Mouse (Mus musculus) kidney, adult 10 weeks (tissue): ENCODE results near the gene Gm21739. TPM values are rescaled to one million over a fixed set of nuclear protein-coding genes. Genes with fewer than 3 reads are reported as not detected.

ENCODE experiments used
- polyA plus RNA-seq: library from polyadenylated mRNA; stranded (reverse); fragments of 350-450 nt; fragmentation: Illumina TruSeq; extraction: RNeasy Lipid Tissue Mini Kit (QIAGEN cat#74804); gene quantifications from one replicate; pipeline ENCODE4 v1.2.3, GENCODE M21; 2014; ENCODE audit warnings: low read depth, low replicate concordance

Gene Gm21739
- polyA plus RNA-seq = not detected

GRCm38 (mm10) chrY:44264344-44264743 lies at the start of gene Gm21739:
Gene Gm21739 (minus strand): TSS chrY:44264444.

